Mouse (Mus musculus) activated CD4-positive, CD25-positive, alpha-beta regulatory T cell (primary cell): ENCODE results near the gene Cxcl9. TPM values are rescaled to one million over a fixed set of nuclear protein-coding genes. Genes with fewer than 3 reads are reported as not detected.

Source experiments
- polyA plus RNA-seq, 2 experiments: library from polyadenylated mRNA; unstranded; fragments of 100-300 nt; shearing (Covaris generic); gene quantifications; one replicate each; pipeline ENCODE4 v1.2.1; 2017

Cxcl9 gene
- 1 to 10 TPM in 1 of 2 experiments, under 1 TPM in 1; 0.89 to 1.8 TPM for polyA plus RNA-seq

GRCm38 (mm10) chr5:92327929-92328328, at the start of gene Cxcl9:
Gene Cxcl9, minus strand, starts transcription at chr5:92328079.

GRCm38 (mm10) chr5:92348794-92349413, 21.0 kb upstream of the Cxcl9 start, which contains the start of gene Cxcl10:
Gene Cxcl10, minus strand, starts transcription at chr5:92348889.

DNA sequence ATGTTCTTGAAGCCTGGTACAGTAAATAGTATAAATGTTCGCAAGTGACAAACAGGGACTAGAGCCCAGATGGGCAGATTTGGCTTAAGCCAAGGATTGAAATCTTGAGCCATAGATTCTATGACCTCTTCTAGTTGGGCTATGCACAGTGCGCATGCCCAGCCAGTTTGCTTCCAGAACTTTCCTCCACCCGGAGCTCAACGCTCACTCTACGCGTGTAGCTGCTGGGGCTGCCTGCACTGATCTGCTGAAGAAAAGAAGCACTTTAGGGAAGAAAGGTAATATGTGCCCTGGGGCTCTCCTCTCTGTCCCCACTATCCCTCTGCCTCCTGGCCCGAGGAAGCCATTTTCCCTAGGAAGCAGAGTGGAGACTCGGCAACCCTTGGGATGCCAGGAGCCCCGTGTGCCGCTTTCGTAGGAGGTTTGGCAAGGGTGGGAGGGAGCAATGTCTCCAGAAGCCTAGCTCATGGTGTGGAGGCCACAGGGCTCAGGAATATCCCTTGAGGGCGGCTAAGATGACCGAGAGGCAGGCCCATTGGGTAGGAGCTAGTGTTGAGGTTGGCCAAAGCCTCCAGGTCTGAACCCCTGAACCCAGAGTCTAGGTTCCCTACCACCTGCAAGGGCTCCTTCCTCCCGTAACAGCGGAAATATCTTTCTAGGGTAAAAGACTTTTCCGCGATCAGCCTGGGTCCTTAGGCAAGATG, 3.9 kb upstream of the Cxcl9 start, which contains the start of gene Art3:
Gene Art3, plus strand, starts transcription at position 193 of the 704 bp plus-strand sequence.

DNA sequence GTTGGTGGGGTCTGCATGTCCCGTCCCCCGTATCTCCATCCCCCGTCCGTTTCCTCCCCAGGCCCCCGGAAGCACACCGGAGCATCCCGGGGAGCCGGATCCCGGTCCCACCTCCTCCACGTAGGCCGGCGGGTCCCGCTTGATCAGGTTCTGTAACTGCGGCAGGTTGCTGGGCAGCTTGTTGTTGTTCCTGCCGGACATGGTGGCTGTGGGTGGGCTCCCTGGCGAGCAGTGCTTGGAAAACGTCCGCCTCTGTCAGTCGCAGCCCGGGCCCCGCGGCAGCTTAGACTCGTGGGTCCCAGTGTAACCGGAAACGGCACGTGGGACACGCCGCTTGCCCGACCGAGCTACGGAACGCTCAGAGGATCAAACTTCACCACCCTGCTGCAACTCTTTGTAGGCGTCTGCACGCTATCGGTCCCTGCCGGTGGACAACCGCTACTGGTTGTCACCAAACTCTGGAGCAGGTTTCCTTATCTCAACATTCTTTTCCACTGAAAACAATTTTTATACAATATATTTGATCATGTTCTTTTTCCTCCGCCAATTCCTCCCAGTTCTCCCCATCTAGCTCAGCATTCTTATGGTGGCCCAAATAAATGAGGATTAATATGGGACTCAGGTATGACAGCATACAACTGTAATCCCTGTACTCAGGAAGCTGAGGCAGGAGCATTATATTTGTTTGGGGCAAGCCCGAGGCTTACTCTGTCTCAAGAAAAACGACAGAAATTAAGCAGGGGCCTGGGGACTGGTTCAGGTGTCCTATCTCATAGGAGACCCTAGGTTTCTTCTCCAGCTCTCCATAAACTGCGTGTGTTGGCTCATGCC, 18.0 kb downstream of the Cxcl9 start, which contains the start of gene Sdad1:
Gene Sdad1, minus strand, starts transcription at position 799 of the 831 bp plus-strand sequence.

DNA sequence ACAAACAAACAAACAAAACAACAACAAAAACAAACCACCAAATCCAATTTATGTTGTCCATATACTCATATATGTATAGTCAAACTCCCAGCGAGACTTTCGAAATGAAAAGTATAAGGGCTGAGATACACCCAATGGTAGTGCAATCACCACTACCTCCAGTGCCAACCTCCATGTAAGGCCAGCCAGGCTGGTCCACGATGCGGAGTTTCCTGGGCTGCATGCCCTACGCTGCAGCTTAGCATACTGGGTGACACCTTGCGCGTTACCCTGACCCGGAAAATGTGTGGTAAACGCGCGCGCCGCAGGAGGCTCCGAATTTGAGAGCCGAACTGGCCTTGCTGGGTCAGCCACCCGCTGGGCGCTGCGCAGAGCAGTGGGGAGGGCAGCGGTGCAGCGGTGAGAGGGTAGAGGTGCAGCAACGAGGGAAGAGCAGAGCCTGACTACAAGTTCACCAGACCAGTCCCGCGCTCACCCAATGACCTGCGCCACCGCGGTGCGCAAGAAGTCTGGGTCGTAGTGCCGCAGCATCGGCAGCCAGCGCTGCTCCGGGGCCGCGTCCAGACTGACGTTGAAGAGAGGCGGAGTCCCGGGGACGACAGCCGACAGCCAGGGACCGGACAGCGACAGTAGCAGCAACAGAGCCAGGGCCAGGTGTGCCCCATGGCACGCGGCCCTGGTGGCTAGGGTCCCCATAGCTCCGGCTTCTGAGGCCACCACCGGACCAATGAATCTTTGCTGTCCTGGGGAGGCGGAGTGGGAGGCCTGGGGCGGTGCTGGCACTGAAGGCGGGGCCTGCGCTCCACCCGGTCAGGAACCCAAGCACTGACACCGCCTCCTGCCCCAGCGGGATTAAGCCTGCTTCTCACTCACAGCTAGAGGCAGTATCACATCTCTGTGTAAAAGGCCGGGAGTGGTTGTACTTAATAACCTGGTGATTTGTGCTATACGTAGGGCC, 50.2 kb downstream of the Cxcl9 start, which contains the start of gene Naaa:
Gene Naaa, minus strand, starts transcription at position 734 of the 958 bp plus-strand sequence.

Other genes with a start within 250 kb of the Cxcl9 start
- 100 to 1,000 TPM; 145 to 158 TPM for gene G3bp2, start 244.4 kb downstream of the Cxcl9 start, polyA plus RNA-seq
- 10 to 100 TPM; 44.9 to 49.9 TPM for gene Uso1, start 190.1 kb downstream of the Cxcl9 start, polyA plus RNA-seq
- gene U90926, start 112.7 kb downstream of the Cxcl9 start, polyA plus RNA-seq, result not detected
- gene Ppef2, start 71.8 kb downstream of the Cxcl9 start, polyA plus RNA-seq, result under 1 TPM in 1 of 2 experiments, not detected in 1; 0.27 TPM
- gene Naaa, start 49.9 kb downstream of the Cxcl9 start, polyA plus RNA-seq, result 1 to 10 TPM; 6.3 to 7.7 TPM
- gene Sdad1, start 17.6 kb downstream of the Cxcl9 start, polyA plus RNA-seq, result 10 to 100 TPM; 24.4 to 49.7 TPM
- gene Art3, start 3.7 kb upstream of the Cxcl9 start, polyA plus RNA-seq, result 1 to 10 TPM in 1 of 2 experiments, under 1 TPM in 1; 0.93 to 1.1 TPM
- gene Cxcl10, start 20.8 kb upstream of the Cxcl9 start, polyA plus RNA-seq, result 10 to 100 TPM; 14.3 to 43.4 TPM
- gene Nup54, start 107.1 kb upstream of the Cxcl9 start, polyA plus RNA-seq, result 10 to 100 TPM; 37.7 to 40.5 TPM
- 10 to 100 TPM; 23.5 to 28.8 TPM for gene Scarb2, start 178.8 kb upstream of the Cxcl9 start, polyA plus RNA-seq
- not detected for gene Fam47e, start 227.0 kb upstream of the Cxcl9 start, polyA plus RNA-seq